Mouse (Mus musculus): ENCODE measurements around the gene Map3k19. TPM values are rescaled to one million over a fixed set of nuclear protein-coding genes. Genes with fewer than 3 reads are reported as not detected.

Gene Map3k19
- polyA plus RNA-seq, 1 experiment from 2014 or later: 0.66 TPM

DNA sequence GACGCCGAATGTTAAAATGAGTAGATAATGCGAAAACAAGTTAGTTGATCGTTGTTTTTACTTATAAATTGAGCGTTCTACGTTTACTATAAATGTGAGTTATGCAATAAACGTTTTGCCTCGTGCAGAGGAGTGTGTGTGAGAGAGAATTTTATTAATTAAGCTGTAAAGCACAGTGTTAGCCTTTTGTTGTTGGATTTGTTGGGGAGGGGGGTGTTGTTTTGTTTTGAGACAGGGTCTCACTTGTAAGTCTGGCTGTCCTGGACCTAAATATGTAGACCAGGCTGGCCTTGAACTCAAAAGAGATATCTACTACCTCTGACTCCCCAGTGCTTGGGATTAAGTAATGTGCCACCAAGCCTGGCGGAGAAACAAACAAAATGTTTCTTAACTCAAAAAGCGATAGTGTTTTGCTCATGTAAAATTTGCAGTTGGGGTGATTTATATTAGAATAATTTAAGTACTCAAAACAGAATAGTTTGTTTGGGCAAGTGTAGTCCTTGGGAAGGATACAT, 79.6 kb downstream of the Map3k19 start:
- Histone ChIP-seq H3K27me3 (replicated peaks; ENCODE audit: insufficient read depth, low read length) (no peaks in the 10 kb centered on the region), H3K4me3 (ENCODE audit: low read depth, low read length) (peak overlapping the region; percentile 82), H3K4me1 (ENCODE audit: insufficient read depth, low read depth, low read length) (peaks cover 4% of the 10 kb centered on the region; the same call in 1 of the 2 replicates), H3K36me3 (ENCODE audit: insufficient read depth, low read length) (no peaks in the 10 kb centered on the region), H3K9me3 (ENCODE audit: low read length) (no peaks in the 10 kb centered on the region), H3K9ac (replicated peaks; ENCODE audit: low read depth) (peak overlapping the region; percentile 91), H3K27ac (ENCODE audit: low read length) (peak overlapping the region; percentile 98; the same call in 1 of the 2 replicates), H3K4me2 (replicated peaks; ENCODE audit: low read depth, low read length) (peak overlapping the region; percentile 59)
- TF ChIP-seq EP300 (IDR thresholded peaks at IDR 0.05) (no peak), CTCF (IDR thresholded peaks at IDR 0.05) (no peak)
- ATAC-seq: no peak
- DNase-seq (ENCODE audit: low spot score): no peak
- WGBS: 5% methylated on average over 10 of the region's 10 CpGs

DNA sequence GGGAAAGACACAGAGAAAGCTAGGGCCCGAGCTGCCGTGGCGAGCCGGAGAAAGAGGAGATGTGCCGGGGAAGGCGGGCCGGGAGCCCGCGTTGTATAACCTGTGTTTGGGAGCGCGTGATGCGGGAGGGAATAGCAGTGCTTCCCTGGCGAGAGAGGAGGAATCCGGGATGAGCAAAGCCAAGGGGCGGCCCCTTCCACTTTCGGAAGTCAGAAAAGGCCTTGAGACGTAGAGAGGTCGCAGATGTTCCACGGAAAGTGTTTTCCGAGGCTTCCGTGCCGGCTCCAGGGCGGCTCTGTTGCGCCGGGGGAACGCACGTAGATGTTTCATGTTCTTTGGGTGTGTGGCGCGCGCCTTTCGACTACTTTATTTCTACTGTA, 80.3 kb downstream of the Map3k19 start:
- Histone ChIP-seq H3K4me3 (ENCODE audit: low read depth, low read length) (peak overlapping the region; percentile 82), H3K36me3 (ENCODE audit: insufficient read depth, low read length) (no peaks in the 10 kb centered on the region), H3K4me1 (ENCODE audit: insufficient read depth, low read depth, low read length) (peaks cover 4% of the 10 kb centered on the region; the same call in 1 of the 2 replicates), H3K27ac (ENCODE audit: low read length) (peak overlapping the region; percentile 98), H3K4me2 (replicated peaks; ENCODE audit: low read depth, low read length) (peak overlapping the region; percentile 59), H3K27me3 (replicated peaks; ENCODE audit: insufficient read depth, low read length) (no peaks in the 10 kb centered on the region), H3K9ac (replicated peaks; ENCODE audit: low read depth) (peak overlapping the region; percentile 91), H3K9me3 (ENCODE audit: low read length) (no peaks in the 10 kb centered on the region)
- TF ChIP-seq CTCF (IDR thresholded peaks at IDR 0.05) (no peak), EP300 (IDR thresholded peaks at IDR 0.05) (no peak)
- WGBS: under 1% methylated on average over 30 of the region's 31 CpGs
- DNase-seq (ENCODE audit: low spot score): peak; percentile 75
- peak; percentile 37 for ATAC-seq

DNA sequence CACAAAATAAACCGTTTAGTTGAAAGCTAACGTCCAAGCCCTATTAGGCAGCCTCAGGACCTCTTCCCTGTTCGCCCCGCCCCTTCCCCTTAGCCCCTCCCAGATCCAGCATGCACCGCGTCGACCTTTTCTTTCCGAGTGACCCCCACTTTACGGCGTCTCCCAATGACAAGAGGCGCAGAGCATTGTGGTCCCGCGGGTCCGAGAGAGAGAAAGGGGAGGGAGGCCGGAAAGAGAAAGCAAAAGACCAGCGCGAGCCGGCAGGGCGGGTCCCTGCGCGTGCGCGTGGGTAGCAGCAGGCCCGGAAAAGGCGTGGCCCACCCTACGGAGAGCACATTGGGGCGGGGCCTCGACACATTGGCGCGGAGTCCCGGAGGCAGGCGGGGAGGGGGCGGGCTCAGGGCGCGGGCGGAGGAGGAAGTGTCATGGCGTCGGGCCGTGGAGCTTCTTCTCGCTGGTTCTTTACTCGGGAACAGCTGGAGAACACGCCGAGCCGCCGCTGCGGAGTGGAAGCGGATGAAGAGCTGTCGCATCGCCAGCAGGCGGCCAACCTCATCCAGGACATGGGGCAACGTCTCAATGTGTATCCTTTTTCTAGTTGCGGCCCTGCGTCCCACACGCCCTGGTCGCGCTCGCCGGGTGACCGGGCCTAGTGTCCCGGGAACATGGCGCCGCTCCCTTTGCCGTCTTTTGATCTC, 80.9 kb downstream of the Map3k19 start, which contains the start of gene Ccnt2:
Ccnt2 (plus strand) TSS at position 362 of the 698 bp plus-strand sequence.
- Histone ChIP-seq H3K27ac (ENCODE audit: low read length) (peak within 1 kb of the TSS; percentile 98), H3K4me2 (replicated peaks; ENCODE audit: low read depth, low read length) (peak within 1 kb of the TSS; percentile 59), H3K27me3 (replicated peaks; ENCODE audit: insufficient read depth, low read length) (no peaks in the 10 kb centered on the region), H3K4me3 (ENCODE audit: low read depth, low read length) (peak within 1 kb of the TSS; percentile 82), H3K9ac (replicated peaks; ENCODE audit: low read depth) (peak within 1 kb of the TSS; percentile 91), H3K36me3 (ENCODE audit: insufficient read depth, low read length) (no peaks in the 10 kb centered on the region), H3K4me1 (ENCODE audit: insufficient read depth, low read depth, low read length) (peaks cover 4% of the 10 kb centered on the region; the same call in 1 of the 2 replicates), H3K9me3 (ENCODE audit: low read length) (no peaks in the 10 kb centered on the region)
- under 1% methylated on average over 55 of the region's 63 CpGs for WGBS
- ATAC-seq: peak; percentile 98
- DNase-seq (ENCODE audit: low spot score): peak; percentile 100
- TF ChIP-seq EP300 (IDR thresholded peaks at IDR 0.05) (peak; percentile 11; the same call in 1 of the 2 replicates), CTCF (IDR thresholded peaks at IDR 0.05) (peak; percentile 59)

DNA sequence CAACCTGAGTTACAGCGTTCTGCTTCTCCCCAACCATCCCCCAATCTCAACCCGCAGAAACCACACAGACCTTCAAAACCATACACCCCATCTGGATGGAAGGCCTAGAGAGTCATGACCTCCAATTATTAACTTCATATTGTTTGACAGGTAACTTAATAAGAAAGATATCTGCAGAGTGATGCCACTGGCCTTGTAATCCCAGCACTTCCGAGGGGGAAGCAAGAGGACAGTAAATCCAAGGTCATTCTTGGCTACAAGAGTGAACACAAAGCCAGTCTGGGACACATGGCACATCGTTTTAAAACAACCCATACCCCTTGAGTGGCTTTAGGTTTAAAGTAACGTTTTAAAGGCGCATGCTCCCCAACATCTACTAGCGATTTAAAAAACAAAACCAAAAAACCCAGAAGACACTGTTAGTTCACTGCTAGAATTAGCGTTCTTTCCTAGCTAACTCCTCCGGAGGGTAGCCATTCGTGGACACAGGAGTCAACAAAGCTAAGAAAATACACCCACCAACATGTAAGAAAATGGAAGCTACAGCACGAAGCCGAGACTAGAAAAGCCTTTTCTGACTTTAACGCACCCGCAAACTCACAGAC, 81.5 kb downstream of the Map3k19 start:
- peak overlapping the region; percentile 98 for H3K27ac ChIP-seq (ENCODE audit: low read length)
- 4% methylated on average over 14 of the region's 14 CpGs for WGBS
- peak overlapping the region; percentile 82 for H3K4me3 ChIP-seq (ENCODE audit: low read depth, low read length)
- H3K27me3 ChIP-seq (replicated peaks; ENCODE audit: insufficient read depth, low read length): no peaks in the 10 kb centered on the region
- DNase-seq (ENCODE audit: low spot score): no peak
- peak overlapping the region; percentile 52 for H3K4me2 ChIP-seq (replicated peaks; ENCODE audit: low read depth, low read length)
- H3K36me3 ChIP-seq (ENCODE audit: insufficient read depth, low read length): no peaks in the 10 kb centered on the region
- ATAC-seq: peak; percentile 5
- TF ChIP-seq EP300 (IDR thresholded peaks at IDR 0.05) (no peak; the same call in 1 of the 2 replicates), CTCF (IDR thresholded peaks at IDR 0.05) (no peak)
- H3K4me1 ChIP-seq (ENCODE audit: insufficient read depth, low read depth, low read length): peaks cover 4% of the 10 kb centered on the region; the same call in 1 of the 2 replicates
- no peaks in the 10 kb centered on the region for H3K9me3 ChIP-seq (ENCODE audit: low read length)
- H3K9ac ChIP-seq (replicated peaks; ENCODE audit: low read depth): peak overlapping the region; percentile 37; the same call in 1 of the 2 replicates

DNA sequence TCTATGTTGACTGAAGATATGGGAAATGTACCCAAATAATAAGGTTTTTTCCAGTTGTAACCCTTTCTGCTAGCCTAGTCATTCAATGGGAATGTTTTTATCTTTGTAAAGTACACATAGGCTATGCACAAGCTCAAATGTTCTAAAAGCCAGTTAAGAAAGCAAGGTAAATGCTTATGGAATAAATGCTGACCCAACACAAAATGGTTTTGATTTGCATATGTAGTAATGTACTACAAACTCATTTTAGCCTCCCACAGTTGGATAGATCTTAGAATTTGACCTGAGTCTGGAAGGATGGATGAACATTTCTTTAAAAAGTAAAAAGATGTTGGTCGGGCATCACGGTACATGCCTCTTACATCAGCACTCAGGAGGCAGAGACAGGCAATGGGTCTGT, 88.1 kb downstream of the Map3k19 start:
- no peak overlapping the region for H3K4me3 ChIP-seq (ENCODE audit: low read depth, low read length)
- WGBS: 88% methylated on average over 2 of the region's 2 CpGs
- no peak for DNase-seq (ENCODE audit: low spot score)

DNA sequence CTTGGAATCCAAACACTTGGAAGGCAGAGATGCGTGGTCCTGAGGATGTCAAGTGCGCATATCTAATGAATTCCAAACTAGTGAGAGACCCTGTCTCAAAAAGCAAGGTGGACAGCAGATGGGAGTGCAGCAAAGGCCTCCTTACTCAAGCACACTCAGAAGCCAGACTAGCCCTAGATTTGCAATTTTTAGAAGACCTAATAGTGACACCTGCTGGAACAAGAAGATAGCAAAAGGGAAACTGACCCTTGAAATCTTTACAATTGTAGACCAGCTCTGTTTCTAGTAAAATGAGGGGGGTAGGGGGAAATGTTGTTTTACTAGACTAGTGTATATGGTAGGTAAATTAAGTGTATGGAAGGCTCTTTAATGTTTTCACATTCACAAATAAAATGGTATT, 89.4 kb downstream of the Map3k19 start:
- H3K27ac ChIP-seq (ENCODE audit: low read length): no peak overlapping the region
- H3K9me3 ChIP-seq (ENCODE audit: low read length): no peaks in the 10 kb centered on the region
- WGBS: 63% methylated on average over 2 of the region's 2 CpGs
- no peak for TF ChIP-seq EP300 (IDR thresholded peaks at IDR 0.05)
- peak; percentile 66 for TF ChIP-seq CTCF (IDR thresholded peaks at IDR 0.05)
- no peaks in the 10 kb centered on the region for H3K4me1 ChIP-seq (ENCODE audit: insufficient read depth, low read depth, low read length)
- no peaks in the 10 kb centered on the region for H3K36me3 ChIP-seq (ENCODE audit: insufficient read depth, low read length)
- no peaks in the 10 kb centered on the region for H3K27me3 ChIP-seq (replicated peaks; ENCODE audit: insufficient read depth, low read length)
- H3K9ac ChIP-seq (replicated peaks; ENCODE audit: low read depth): no peak overlapping the region
- DNase-seq (ENCODE audit: low spot score) (peak; percentile 72), ATAC-seq (no peak)
- H3K4me2 ChIP-seq (replicated peaks; ENCODE audit: low read depth, low read length): no peak overlapping the region
- H3K4me3 ChIP-seq (ENCODE audit: low read depth, low read length): no peak overlapping the region

More for the DNA sequence above, 88.1 kb downstream of the Map3k19 start:
- no peaks in the 10 kb centered on the region for H3K27me3 ChIP-seq (replicated peaks; ENCODE audit: insufficient read depth, low read length)
- H3K27ac ChIP-seq (ENCODE audit: low read length): no peak overlapping the region
- no peak for ATAC-seq
- H3K9me3 ChIP-seq (ENCODE audit: low read length): no peaks in the 10 kb centered on the region
- H3K4me2 ChIP-seq (replicated peaks; ENCODE audit: low read depth, low read length): no peak overlapping the region
- no peaks in the 10 kb centered on the region for H3K36me3 ChIP-seq (ENCODE audit: insufficient read depth, low read length)
- TF ChIP-seq EP300 (IDR thresholded peaks at IDR 0.05) (no peak), CTCF (IDR thresholded peaks at IDR 0.05) (no peak)
- no peaks in the 10 kb centered on the region for H3K4me1 ChIP-seq (ENCODE audit: insufficient read depth, low read depth, low read length)
- H3K9ac ChIP-seq (replicated peaks; ENCODE audit: low read depth): no peak overlapping the region

Other genes with a start within 250 kb of the Map3k19 start
- 19.6 and 20.0 TPM in 2 replicates for gene Tmem163, start 175.5 kb downstream of the Map3k19 start, polyA plus RNA-seq (2015; fragmentation: Nextera tagmentation; extraction: Ambion mirVana)
- 0.21 and 0.44 TPM in 2 replicates for gene Acmsd, start 125.6 kb downstream of the Map3k19 start, polyA plus RNA-seq (2015; fragmentation: Nextera tagmentation; extraction: Ambion mirVana)
- 43.7 and 54.7 TPM in 2 replicates for gene Ccnt2, start 80.9 kb downstream of the Map3k19 start, polyA plus RNA-seq (2015; fragmentation: Nextera tagmentation; extraction: Ambion mirVana)
- gene Rab3gap1, start 13.7 kb upstream of the Map3k19 start, polyA plus RNA-seq (2015; fragmentation: Nextera tagmentation; extraction: Ambion mirVana): 17.6 and 18.3 TPM in 2 replicates
- gene Zranb3, start 248.0 kb upstream of the Map3k19 start, polyA plus RNA-seq (2015; fragmentation: Nextera tagmentation; extraction: Ambion mirVana): 1.0 and 1.5 TPM in 2 replicates
- gene R3hdm1, start 248.3 kb upstream of the Map3k19 start, polyA plus RNA-seq (2015; fragmentation: Nextera tagmentation; extraction: Ambion mirVana): 38.8 and 42.9 TPM in 2 replicates